Mouse (Mus musculus) monocyte, adult 5-6 weeks (primary cell): ENCODE measurements around the gene Cdh18. TPM values are rescaled to one million over a fixed set of nuclear protein-coding genes. Genes with fewer than 3 reads are reported as not detected.
"Not testable (repeated sequence)": the region's sequence is repeated elsewhere in the genome, so short reads cannot be mapped to it uniquely, and the experiment has no call there.

Experiments
- ATAC-seq: fragments of 153-309, 156-312 bp; replicated peaks from 2 replicates; pipeline ENCODE4 v1.8.0; 2017; ENCODE audit warnings: mild to moderate bottlenecking; ENCODE audit not compliant: low TSS enrichment, insufficient number of reproducible peaks, severe bottlenecking, poor library complexity, low FRiP score
- total RNA-seq: library from RNA; stranded (forward); fragments of 200-1000, 200-491, 200-594 nt; gene quantifications from 3 replicates; pipeline ENCODE4 v1.2.3, GENCODE M21; 2017

The Cdh18 gene
- total RNA-seq, 1 experiment from 2014 or later = not detected

- no peak for ATAC-seq
These were observed 349.4 kb downstream of the Cdh18 start for GRCm38 (mm10) chr15:22898208-22898607.

GRCm38 (mm10) chr15:22914444-22914843 lies 365.6 kb downstream of the Cdh18 start:
- no peak for ATAC-seq

- no peak for ATAC-seq
These were observed 385.5 kb downstream of the Cdh18 start for GRCm38 (mm10) chr15:22934293-22934692.

- ATAC-seq = no peak
These were observed 398.4 kb downstream of the Cdh18 start for GRCm38 (mm10) chr15:22947234-22947633.

- ATAC-seq = no peak
These were observed 420.6 kb downstream of the Cdh18 start for GRCm38 (mm10) chr15:22969424-22969823.

GRCm38 (mm10) chr15:22980136-22980535 lies 431.3 kb downstream of the Cdh18 start:
- no peak for ATAC-seq

GRCm38 (mm10) chr15:22984647-22985046 lies 435.8 kb downstream of the Cdh18 start:
- no peak for ATAC-seq

- no peak for ATAC-seq
These were observed 467.9 kb downstream of the Cdh18 start for GRCm38 (mm10) chr15:23016680-23017079.

- ATAC-seq = no peak
These were observed 472.3 kb downstream of the Cdh18 start for GRCm38 (mm10) chr15:23021151-23021550.

GRCm38 (mm10) chr15:23022635-23023034 lies 473.8 kb downstream of the Cdh18 start:
- no peak for ATAC-seq

GRCm38 (mm10) chr15:23035551-23036207 lies 486.9 kb downstream of the Cdh18 start:
- ATAC-seq = no peak

GRCm38 (mm10) chr15:23036208-23037065 lies 487.6 kb downstream of the Cdh18 start:
- no peak for ATAC-seq

GRCm38 (mm10) chr15:23037561-23037960 lies 488.7 kb downstream of the Cdh18 start:
- no peak for ATAC-seq

GRCm38 (mm10) chr15:23046127-23046785 lies 497.4 kb downstream of the Cdh18 start:
- ATAC-seq = no peak; the same call in 1 of the 2 replicates

GRCm38 (mm10) chr15:23052006-23052405 lies 503.2 kb downstream of the Cdh18 start:
- no peak for ATAC-seq

GRCm38 (mm10) chr15:23085326-23085725 lies 536.5 kb downstream of the Cdh18 start:
- ATAC-seq = not testable (repeated sequence)

GRCm38 (mm10) chr15:23087535-23087934 lies 538.7 kb downstream of the Cdh18 start:
- ATAC-seq = no peak

GRCm38 (mm10) chr15:23096601-23097000 lies 547.8 kb downstream of the Cdh18 start:
- ATAC-seq = no peak

GRCm38 (mm10) chr15:23104668-23105380 lies 556.0 kb downstream of the Cdh18 start:
- no peak for ATAC-seq
